Mouse (Mus musculus) MN1 (cell line): Measurements from ENCODE around the gene Zfp59.
"Not testable (repeated sequence)": the region's sequence is repeated elsewhere in the genome, so short reads cannot be mapped to it uniquely, and the experiment has no call there.

Source experiments
- DNase-seq: peaks from one replicate; pipeline ENCODE4 v3.0.0-alpha.2; 2016; ENCODE audit warnings: low spot score

The Zfp59 gene

GRCm38 (mm10) chr7:27862578-27862977 lies 24.2 kb downstream of the Zfp59 start:
- not testable (repeated sequence) for DNase-seq

GRCm38 (mm10) chr7:27881721-27882120 lies 43.3 kb downstream of the Zfp59 start:
- DNase-seq, result no peak

- DNase-seq, result no peak
Measured at GRCm38 (mm10) chr7:27900601-27901000, 62.2 kb downstream of the Zfp59 start.

GRCm38 (mm10) chr7:27905061-27905848 lies 66.8 kb downstream of the Zfp59 start:
- no peak for DNase-seq
